Mouse (Mus musculus) CH12.LX (cell line): ENCODE results near the gene Nmnat2. TPM values are rescaled to one million over a fixed set of nuclear protein-coding genes. Genes with fewer than 3 reads are reported as not detected.

Experiments used
- DNase-seq: peaks from one replicate; pipeline ENCODE4 v3.0.0-alpha.2; 2013; ENCODE audit errors: extremely low read depth
- H3K27ac ChIP-seq: 2 replicates; pipeline ENCODE4 v1.5.1; 2012; ENCODE audit warnings: low read depth, mild to moderate bottlenecking, control low read depth, moderate library complexity; ENCODE audit not compliant: insufficient read depth
- H3K27me3 ChIP-seq: replicated peaks from 2 replicates; pipeline ENCODE3; 2012; ENCODE audit warnings: inconsistent platforms
- H3K36me3 ChIP-seq, 2 experiments: replicated peaks in 1 of 2; 2 replicates each; pipeline versions ENCODE3 to v1.6.1; 2012; ENCODE audit warnings: inconsistent platforms in 1 of 2, low read length in 1 of 2, mild to moderate bottlenecking in 1 of 2, mixed read lengths in 1 of 2, moderate library complexity in 1 of 2; ENCODE audit not compliant: control insufficient read depth in 1 of 2, insufficient read depth in 1 of 2
- H3K4me1 ChIP-seq, 2 experiments: 2 replicates each; pipeline ENCODE4 v1.6.1; 2012; ENCODE audit warnings: inconsistent platforms in 1 of 2, moderate library complexity in 1 of 2; ENCODE audit not compliant: insufficient read depth in 2 of 2, control insufficient read depth in 1 of 2
- H3K4me2 ChIP-seq: 2 replicates; pipeline ENCODE4 v1.6.1; 2012; ENCODE audit warnings: low read depth, mild to moderate bottlenecking, control low read depth; ENCODE audit not compliant: poor library complexity, insufficient read depth, severe bottlenecking
- H3K4me3 ChIP-seq, 3 experiments: fragments of 150-350 bp in 1 of 3; sonication (generic) in 1 of 3; replicated peaks in 1 of 3; 2 replicates each; pipeline versions ENCODE3 to v1.5.1; 2011 to 2012; ENCODE audit warnings: low read depth in 2 of 3, low read length in 2 of 3, mild to moderate bottlenecking in 2 of 3, moderate library complexity in 2 of 3, control low read depth in 1 of 3, improper control_type of control experiment in 1 of 3, inconsistent platforms in 1 of 3, mixed read lengths in 1 of 3; ENCODE audit not compliant: poor library complexity in 1 of 3
- H3K79me2 ChIP-seq: replicated peaks from 2 replicates; pipeline ENCODE4 v1.6.1; 2012; ENCODE audit warnings: mild to moderate bottlenecking, moderate library complexity; ENCODE audit not compliant: control insufficient read depth, poor library complexity, insufficient read depth, severe bottlenecking; ENCODE audit errors: extremely low read depth
- H3K9ac ChIP-seq: 2 replicates; pipeline ENCODE4 v1.6.1; 2012; ENCODE audit warnings: low read depth, mild to moderate bottlenecking, control low read depth, moderate library complexity; ENCODE audit not compliant: insufficient read depth
- H3K9me3 ChIP-seq: replicated peaks from 2 replicates; pipeline ENCODE3; 2012; ENCODE audit warnings: low read length, inconsistent platforms, mixed read lengths
- ELF1 ChIP-seq: IDR thresholded peaks from 2 replicates; pipeline ENCODE4 v1.6.1; 2014; ENCODE audit warnings: low read depth, mild to moderate bottlenecking, inconsistent platforms, low read length, improper control_type of control experiment
- GABPA ChIP-seq: IDR thresholded peaks from 2 replicates; pipeline ENCODE4 v1.6.1; 2012; ENCODE audit warnings: low read depth, low read length, improper control_type of control experiment, inconsistent platforms; ENCODE audit not compliant: insufficient replicate concordance
- HCFC1 ChIP-seq: IDR thresholded peaks from 2 replicates; pipeline ENCODE4 v1.6.1; 2012; ENCODE audit warnings: low read depth, mild to moderate bottlenecking, inconsistent platforms, low read length, improper control_type of control experiment
- KAT2A ChIP-seq: IDR thresholded peaks from 2 replicates; pipeline ENCODE4 v1.6.1; 2012; ENCODE audit warnings: low read length, improper control_type of control experiment, inconsistent platforms; ENCODE audit not compliant: insufficient replicate concordance
- MAFK ChIP-seq: IDR thresholded peaks from 2 replicates; pipeline ENCODE4 v1.6.1; 2011; ENCODE audit warnings: low read length, improper control_type of control experiment; ENCODE audit not compliant: insufficient replicate concordance
- MAZ ChIP-seq: IDR thresholded peaks from 2 replicates; pipeline ENCODE4 v1.6.1; 2012; ENCODE audit warnings: low read depth, mild to moderate bottlenecking, inconsistent platforms, low read length, improper control_type of control experiment, moderate library complexity
- MEF2A ChIP-seq: IDR thresholded peaks from 2 replicates; pipeline ENCODE4 v1.6.1; 2014; ENCODE audit warnings: low read depth, mild to moderate bottlenecking, inconsistent platforms, low read length, improper control_type of control experiment, borderline replicate concordance
- MXI1 ChIP-seq: IDR thresholded peaks from 2 replicates; pipeline ENCODE4 v1.6.1; 2011; ENCODE audit warnings: mild to moderate bottlenecking, low read depth, low read length, improper control_type of control experiment
- NELFE ChIP-seq: IDR thresholded peaks from 2 replicates; pipeline ENCODE4 v1.6.1; 2011; ENCODE audit warnings: low read depth, low read length, improper control_type of control experiment
- PAX5 ChIP-seq: IDR thresholded peaks from 2 replicates; pipeline ENCODE4 v1.6.1; 2012; ENCODE audit warnings: low read length, inconsistent platforms, mixed read lengths
- POLR2A ChIP-seq: IDR thresholded peaks from 2 replicates; pipeline ENCODE4 v1.6.1; 2011; ENCODE audit warnings: low read depth, mild to moderate bottlenecking, improper control_type of control experiment, low read length
- POLR2AphosphoS2 ChIP-seq: IDR thresholded peaks from 2 replicates; pipeline ENCODE4 v1.6.1; 2011; ENCODE audit warnings: low read depth, low read length, improper control_type of control experiment
- SMC3 ChIP-seq: IDR thresholded peaks from 2 replicates; pipeline ENCODE4 v1.6.1; 2011; ENCODE audit warnings: low read depth, low read length, improper control_type of control experiment
- TBP ChIP-seq: conservative IDR thresholded peaks from 2 replicates; pipeline ENCODE4 v1.6.1; 2011; ENCODE audit warnings: low read depth, low read length, improper control_type of control experiment
- UBTF ChIP-seq: IDR thresholded peaks from 2 replicates; pipeline ENCODE4 v1.6.1; 2012; ENCODE audit warnings: low read depth, mild to moderate bottlenecking, inconsistent platforms, low read length, improper control_type of control experiment, moderate library complexity
- USF1 ChIP-seq: IDR thresholded peaks from 2 replicates; pipeline ENCODE4 v1.6.1; 2014; ENCODE audit warnings: low read depth, mild to moderate bottlenecking, inconsistent platforms, low read length, improper control_type of control experiment
- USF2 ChIP-seq: conservative IDR thresholded peaks from 2 replicates; pipeline ENCODE4 v1.6.1; 2011; ENCODE audit warnings: low read depth, low read length, improper control_type of control experiment
- ZKSCAN1 ChIP-seq: IDR thresholded peaks from 2 replicates; pipeline ENCODE4 v1.6.1; 2012; ENCODE audit warnings: low read depth, inconsistent platforms, low read length, improper control_type of control experiment, borderline replicate concordance
- ZMIZ1 ChIP-seq: IDR thresholded peaks from 2 replicates; pipeline ENCODE4 v1.6.1; 2012; ENCODE audit warnings: low read depth, mild to moderate bottlenecking, inconsistent platforms, low read length, improper control_type of control experiment
- ZNF384 ChIP-seq: IDR thresholded peaks from 2 replicates; pipeline ENCODE4 v1.6.1; 2012; ENCODE audit warnings: low read depth, low read length, improper control_type of control experiment, inconsistent platforms
- dilution Hi-C: fragments of 300-500 bp; cut with MboI; formaldehyde crosslinking; loops from 2 replicates; pipeline ENCODE4 v1.14.3; 2020; ENCODE audit warnings: low sequenced_read_pairs; ENCODE audit not compliant: extremely low pct_unique_long_range_greater_than_20kb, extremely low pct_ligation_motif_present
- in situ Hi-C: fragments of 300-500 bp; cut with MboI; formaldehyde crosslinking; loops from 3 replicates; pipeline ENCODE4 v1.14.3; 2019; ENCODE audit warnings: low sequenced_read_pairs, low pct_ligation_motif_present, low pct_unique_long_range_greater_than_20kb, mixed read lengths
- polyA plus RNA-seq: library from polyadenylated mRNA; unstranded; fragments of >175 nt; gene quantifications from 2 replicates; pipeline ENCODE4 v1.2.1, GENCODE M21; 2012; ENCODE audit warnings: low read depth; ENCODE audit not compliant: insufficient read length
- total RNA-seq, 2 experiments: library from RNA; depleted of rRNA; stranded (reverse); fragments of 300-350 nt in 1 of 2; fragments of >200 nt in 1 of 2; gene quantifications; 2 replicates each; pipeline ENCODE4 v1.2.3; 2012 to 2014

The Nmnat2 gene
- total and polyA plus RNA-seq, 3 experiments = 0.04 to 0.09 (median 0.09) TPM

- no peak for DNase-seq
- Histone ChIP-seq H3K4me1 (no peaks in the 10 kb centered on the region), H3K4me2 (no peak overlapping the region), H3K27me3 (no peaks in the 10 kb centered on the region), H3K79me2 (no peaks in the 10 kb centered on the region), H3K4me3 (no peak overlapping the region), H3K27ac (no peak overlapping the region), H3K9me3 (peaks cover 11% of the 10 kb centered on the region), H3K36me3 (no peaks in the 10 kb centered on the region), H3K9ac (no peak overlapping the region)
- in situ Hi-C loops (no loop called here), dilution Hi-C loops (no loop called here)
- TF ChIP-seq TBP = no peak
- TF ChIP-seq ZMIZ1 = no peak
- no peak for TF ChIP-seq POLR2A
- TF ChIP-seq HCFC1 = no peak
- TF ChIP-seq NELFE = no peak
- no peak for TF ChIP-seq POLR2AphosphoS2
- no peak for TF ChIP-seq MAZ
Observed at GRCm38 (mm10) chr1:152973861-152974260, 19.1 kb downstream of the Nmnat2 start.

- H3K4me2 ChIP-seq = no peak overlapping the region
- H3K4me1 ChIP-seq = no peaks in the 10 kb centered on the region
- H3K36me3 ChIP-seq = no peaks in the 10 kb centered on the region
- no peak overlapping the region for H3K4me3 ChIP-seq
- dilution Hi-C loops (no loop called here), in situ Hi-C loops (no loop called here)
- peaks cover 11% of the 10 kb centered on the region for H3K9me3 ChIP-seq
- no peak overlapping the region for H3K27ac ChIP-seq
- no peak for DNase-seq
- H3K9ac ChIP-seq = no peak overlapping the region
- H3K79me2 ChIP-seq = no peaks in the 10 kb centered on the region
- no peak for TF ChIP-seq ELF1
- TF ChIP-seq ZNF384 = no peak
- no peak for TF ChIP-seq MXI1
- TF ChIP-seq SMC3 = no peak
- no peak for TF ChIP-seq GABPA
- TF ChIP-seq ZMIZ1 = no peak
- TF ChIP-seq PAX5 = no peak
- TF ChIP-seq USF2 = no peak
- TF ChIP-seq ZKSCAN1 = no peak
- no peak for TF ChIP-seq MAFK
- no peak for TF ChIP-seq KAT2A
- no peak for TF ChIP-seq USF1
- no peak for TF ChIP-seq UBTF
- TF ChIP-seq MEF2A = no peak
- no peaks in the 10 kb centered on the region for H3K27me3 ChIP-seq
Observed at GRCm38 (mm10) chr1:152975144-152975543, 20.4 kb downstream of the Nmnat2 start.
